Mouse (Mus musculus): ENCODE results near the gene Slco6d1. TPM values are rescaled to one million over a fixed set of nuclear protein-coding genes. Genes with fewer than 3 reads are reported as not detected.
"Not testable (repeated sequence)": the region's sequence is repeated elsewhere in the genome, so short reads cannot be mapped to it uniquely, and the experiment has no call there.

Slco6d1 gene
- not detected for total RNA-seq (2021)
- long read RNA-seq, experiment 1: 0 reads
- long read RNA-seq, experiment 2: 0 reads

- DNase-seq: no peak
These were observed at the start of gene Slco6d1 for GRCm38 (mm10) chr1:98420824-98421223. TSS of gene Slco6d1 (plus strand) at chr1:98421124.

DNA sequence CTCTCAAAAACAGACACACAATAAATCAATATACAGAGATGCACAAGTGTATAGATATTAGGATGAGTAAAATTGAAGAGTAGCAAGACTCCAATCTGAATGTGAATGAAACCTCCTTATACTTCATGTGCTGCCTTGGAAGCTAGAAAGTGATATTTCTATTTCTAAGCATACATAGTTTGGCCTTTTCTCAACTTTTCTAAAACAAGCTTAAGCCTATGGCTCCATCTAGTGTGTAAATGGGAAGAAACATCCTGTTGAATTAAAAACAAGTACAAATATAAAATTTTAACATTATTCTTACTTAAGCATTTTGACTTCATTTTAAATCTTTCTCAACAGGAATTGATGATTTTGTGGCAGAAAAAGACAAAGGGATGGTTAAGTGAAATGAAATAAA is 28.9 kb upstream of the Slco6d1 start:
- DNase-seq: no peak

DNA sequence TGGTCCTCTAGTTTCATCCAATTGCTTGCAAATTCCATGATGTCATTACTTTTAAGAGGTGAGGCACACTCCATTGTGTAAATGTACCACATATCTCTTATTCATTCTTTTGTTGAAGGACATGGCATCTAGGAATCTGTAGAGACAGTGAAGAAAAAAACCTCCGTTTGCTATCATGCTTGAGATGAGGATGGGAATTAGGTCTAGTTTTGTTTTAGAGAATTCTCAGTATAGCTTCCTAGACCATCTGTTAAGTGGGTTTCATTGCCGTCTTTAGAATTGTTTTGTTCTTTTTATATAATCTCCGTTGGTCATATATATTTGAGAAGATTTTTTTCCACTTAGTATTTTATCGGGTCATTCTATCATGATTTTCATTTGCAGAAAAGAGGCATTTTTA is 27.0 kb downstream of the Slco6d1 start:
- no peak for DNase-seq

GRCm38 (mm10) chr1:98459224-98459623 is 38.3 kb downstream of the Slco6d1 start:
- DNase-seq: not testable (repeated sequence)

DNA sequence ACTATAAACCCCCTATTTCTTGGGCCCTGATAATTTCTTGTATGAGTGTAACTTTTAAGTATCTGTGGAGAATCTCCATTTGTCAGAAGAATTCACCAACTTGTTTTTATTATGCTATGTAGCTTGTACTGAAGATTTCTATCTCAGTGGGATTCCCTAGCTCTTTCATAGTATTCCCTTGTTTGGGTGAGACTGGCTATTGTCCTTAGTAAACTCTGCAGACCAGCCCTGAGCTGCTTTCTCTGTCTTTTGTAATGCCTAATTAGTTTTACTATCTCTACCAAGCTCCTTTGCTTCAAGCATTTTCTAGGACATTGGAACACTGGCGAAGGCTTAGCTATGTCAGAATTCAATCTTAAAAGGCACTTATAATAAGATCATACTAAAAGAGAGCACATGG is 55.5 kb downstream of the Slco6d1 start:
- DNase-seq: not testable (repeated sequence)

- no peak for DNase-seq
These were observed 58.3 kb downstream of the Slco6d1 start for GRCm38 (mm10) chr1:98479243-98479642.

DNA sequence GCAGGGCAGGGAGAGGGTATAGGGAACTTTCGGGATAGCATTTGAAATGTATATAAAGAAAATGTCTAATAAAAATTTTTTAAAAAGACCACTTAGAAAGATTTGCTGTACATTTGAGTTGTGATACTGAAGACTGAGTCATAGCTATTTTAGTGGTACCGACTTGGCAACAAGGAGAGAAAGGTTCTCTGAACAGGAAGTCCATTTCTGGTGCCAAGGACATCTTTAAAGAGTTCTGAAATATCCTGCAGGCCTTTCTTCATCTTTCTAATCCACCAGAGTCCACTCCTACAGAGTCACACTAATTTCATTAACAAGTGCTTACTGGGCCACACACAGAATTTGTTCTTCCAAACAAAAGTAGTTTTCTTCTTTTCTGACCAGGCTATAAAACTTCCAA is 85.1 kb downstream of the Slco6d1 start:
- DNase-seq: no peak

DNA sequence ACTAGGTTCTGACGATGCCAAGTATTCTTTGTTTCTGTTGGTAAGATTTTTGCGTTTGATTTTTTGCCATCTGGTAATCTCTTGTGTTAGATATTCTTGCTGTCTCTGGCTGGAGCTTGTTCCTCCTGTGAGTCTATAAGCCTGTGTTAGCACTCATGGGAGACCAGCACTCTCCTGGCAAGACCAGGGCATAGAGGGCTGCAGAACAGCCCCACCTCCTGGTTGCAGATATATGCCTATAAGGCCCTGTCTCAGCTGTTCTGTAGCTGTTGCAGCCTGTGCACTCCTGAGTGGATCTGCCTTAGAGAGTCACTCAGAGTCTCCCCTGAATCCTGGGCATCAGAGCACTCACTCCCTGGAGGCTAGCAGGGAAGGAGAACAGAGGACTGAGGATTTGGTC is 102.1 kb downstream of the Slco6d1 start:
- no peak for DNase-seq

- DNase-seq: no peak
These were observed 102.6 kb downstream of the Slco6d1 start for GRCm38 (mm10) chr1:98523537-98523936.

- not testable (repeated sequence) for DNase-seq
These were observed 107.4 kb downstream of the Slco6d1 start for GRCm38 (mm10) chr1:98528368-98528767.

DNA sequence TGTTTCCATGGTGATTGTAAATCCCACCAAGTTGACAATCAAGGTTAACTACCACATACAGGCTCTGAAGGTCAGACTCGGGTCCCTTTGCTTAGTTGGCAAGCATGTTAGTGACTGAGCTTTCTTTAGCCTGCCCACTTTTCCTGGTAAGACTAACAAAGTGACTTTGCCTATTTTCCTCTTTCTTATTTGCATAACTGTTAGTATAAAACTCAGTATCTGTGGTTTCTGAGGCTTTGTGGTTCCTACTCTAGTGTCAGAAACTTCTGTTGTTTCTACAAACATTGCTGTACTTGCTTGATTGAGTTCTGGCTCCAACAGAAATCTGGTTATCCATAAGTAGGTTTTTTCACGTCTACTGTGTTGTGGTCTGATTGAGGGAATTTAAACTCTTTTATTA is 124.4 kb downstream of the Slco6d1 start:
- DNase-seq: no peak

GRCm38 (mm10) chr1:98554388-98554787 is 133.5 kb downstream of the Slco6d1 start:
- DNase-seq: no peak

- no peak for DNase-seq
These were observed 144.8 kb downstream of the Slco6d1 start for GRCm38 (mm10) chr1:98565701-98566100.

Small RNAs within 50 kb of the gene (microRNA-seq; reads per million reads assigned to microRNA genes)
- gene Gm26134: not detected

Measured in adrenal gland, postnatal 10 days (tissue).